In genomic region chr5:21858653-21859052, GRCm38 (mm10) we compare ENCODE assay signal across 22 mouse cellular contexts. TPM values are rescaled to one million over a fixed set of nuclear protein-coding genes. Genes with fewer than 3 reads are reported as not detected.
"Had no signal": no experiment of that assay in that cellular context is flagged by ENCODE, and none has a peak within 500 bp of the region (broad histone marks: within the 10 kb centered on the region; RNA-seq: fewer than 3 reads in every experiment).

No protein-coding gene starts in this region.

- H3K9me3 ChIP-seq: neural tube, embryonic 13.5 days; neural tube, embryonic 15.5 days; stomach, embryonic 15.5 days had no signal

- H3K4me3 ChIP-seq: neural tube, embryonic 13.5 days; neural tube, embryonic 15.5 days; stomach, embryonic 15.5 days had no signal

- H3K27ac ChIP-seq: neural tube, embryonic 13.5 days; neural tube, embryonic 15.5 days; stomach, embryonic 15.5 days; stomach, postnatal 0 days had no signal

- H3K27me3 ChIP-seq: neural tube, embryonic 13.5 days; neural tube, embryonic 15.5 days; stomach, embryonic 15.5 days had no signal

- DNase-seq: retina, postnatal 1 day; right cerebral cortex, adult 18-20 months; right cerebral cortex, postnatal 14 days; right cerebral cortex, postnatal 25 days; right cerebral cortex, postnatal 4 days; spleen, adult 18-20 months; thymus, adult 18-20 months; thymus, adult 2 months; thymus, postnatal 14 days; thymus, postnatal 25 days; thymus, postnatal 36 days; thymus, postnatal 4 days had no signal

- H3K4me1 ChIP-seq: neural tube, embryonic 13.5 days; neural tube, embryonic 15.5 days; stomach, embryonic 15.5 days had no signal

- H3K9ac ChIP-seq: neural tube, embryonic 13.5 days; neural tube, embryonic 15.5 days; stomach, embryonic 15.5 days had no signal

- H3K36me3 ChIP-seq: neural tube, embryonic 13.5 days; neural tube, embryonic 15.5 days; stomach, embryonic 15.5 days had no signal

- H3K4me2 ChIP-seq: neural tube, embryonic 13.5 days; neural tube, embryonic 15.5 days; stomach, embryonic 15.5 days had no signal

RNA-seq across cellular contexts. Expression of gene Slc26a5, which starts 6.8 kb away (rescaled TPM):
- total RNA-seq: neutrophil, adult 5-6 weeks had no signal
- polyA plus RNA-seq: neural tube, embryonic 13.5 days; small intestine, adult 2 months; spleen, adult 2 months; stomach, embryonic 14.5 days; stomach, embryonic 15.5 days; stomach, embryonic 16.5 days; stomach, postnatal 0 days; testis, adult 2 months; thymus, adult 2 months had no signal
